Comparison of ENCODE assay signal across 29 mouse cellular contexts in the genomic region with DNA sequence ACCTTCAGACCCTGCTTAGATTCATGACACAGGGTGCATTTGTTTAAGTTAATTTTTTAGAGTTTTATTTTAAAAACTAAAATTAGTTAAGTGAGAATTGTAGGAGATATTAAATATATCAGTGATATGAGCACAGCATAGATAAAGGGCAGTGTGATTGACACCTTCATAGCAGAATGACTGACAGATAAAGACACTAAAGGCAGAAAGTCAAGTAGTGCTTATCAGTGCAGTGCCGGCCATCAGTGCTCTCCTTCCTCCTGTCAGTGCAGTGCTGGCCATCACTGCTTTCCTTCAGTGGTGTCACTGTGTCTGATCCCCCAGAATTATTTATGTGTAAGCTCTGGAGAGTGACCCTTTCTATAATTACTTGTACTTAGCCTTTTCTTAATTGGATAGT.
DNase-seq lines count a peak whose midpoint lies in the region; ATAC-seq and TF ChIP-seq lines count a peak whose summit lies in the region.
"Had no signal": no experiment of that assay in that cellular context is flagged by ENCODE, and none has a peak within 500 bp of the region (broad histone marks: within the 10 kb centered on the region; RNA-seq: fewer than 3 reads in every experiment).

No protein-coding gene starts in this region.

- H3K9me3 ChIP-seq in liver, embryonic 11.5 days (ENCODE audit: control insufficient read depth, low read length): no peaks in the 10 kb centered on the region
- no peaks in the 10 kb centered on the region for H3K9me3 ChIP-seq in G1E (replicated peaks)
- H3K9me3 ChIP-seq in liver, embryonic 16.5 days (replicated peaks; ENCODE audit: control insufficient read depth, low read length): no peaks in the 10 kb centered on the region
- H3K9me3 ChIP-seq in kidney, embryonic 16.5 days (ENCODE audit: low read length): no peaks in the 10 kb centered on the region
- H3K9me3 ChIP-seq: embryonic facial prominence, embryonic 10.5 days; embryonic facial prominence, embryonic 13.5 days; forebrain, embryonic 12.5 days; forebrain, embryonic 15.5 days; hindbrain, embryonic 10.5 days; hindbrain, embryonic 13.5 days had no signal

- no peak for DNase-seq in liver, embryonic 11.5 days (ENCODE audit: low spot score)
- DNase-seq in liver (no peak), G1E (ENCODE audit: low spot score) (no peak)
- DNase-seq in frontal cortex, postnatal 25 days (ENCODE audit: low spot score in 2 of 2): no peak
- DNase-seq in thymus, postnatal 14 days: no peak
- DNase-seq: adrenal gland, adult 2 months; adrenal gland, postnatal 14 days; B cell, adult 2 months; cerebellum, adult 11 months; cerebellum, adult 2 months; cerebellum, adult 9-11 months; cerebellum, postnatal 25 days; embryo, embryonic 11 days; gastrocnemius, postnatal 10 days; gastrocnemius, postnatal 36 days had no signal

- no peak for TF ChIP-seq CTCF in G1E (IDR thresholded peaks at IDR 0.05; ENCODE audit: low read depth, low read length)

- 6% methylated on average over 1 of the region's 1 CpGs for WGBS in liver, embryonic 11.5 days
- WGBS in liver, embryonic 16.5 days (ENCODE audit: insufficient replicate concordance): 21% methylated on average over 1 of the region's 1 CpGs
- 56% methylated on average over 1 of the region's 1 CpGs for WGBS in kidney, embryonic 16.5 days

- no peak overlapping the region for H3K9ac ChIP-seq in liver, embryonic 11.5 days (ENCODE audit: low read depth, low read length)
- H3K9ac ChIP-seq in liver, embryonic 16.5 days (ENCODE audit: low read depth, low read length): no peak overlapping the region
- no peak overlapping the region for H3K9ac ChIP-seq in kidney, embryonic 16.5 days (replicated peaks; ENCODE audit: low read length)
- H3K9ac ChIP-seq: embryonic facial prominence, embryonic 13.5 days; forebrain, embryonic 12.5 days; forebrain, embryonic 15.5 days; hindbrain, embryonic 13.5 days had no signal

- H3K36me3 ChIP-seq in liver, embryonic 11.5 days (ENCODE audit: control insufficient read depth, insufficient read depth, low read length): no peaks in the 10 kb centered on the region; the same call in 1 of the 2 replicates
- peaks cover 30% of the 10 kb centered on the region for H3K36me3 ChIP-seq in G1E (replicated peaks)
- H3K36me3 ChIP-seq in liver, embryonic 16.5 days (ENCODE audit: control insufficient read depth, insufficient read depth): no peaks in the 10 kb centered on the region
- H3K36me3 ChIP-seq in kidney, embryonic 16.5 days (ENCODE audit: insufficient read depth, low read length): 0 out of 2 replicates have a peak, but pooled peaks cover under 1% of the 10 kb centered on the region
- H3K36me3 ChIP-seq: forebrain, embryonic 15.5 days had no signal

- H3K27ac ChIP-seq in liver, embryonic 11.5 days (ENCODE audit: low read depth, low read length): no peak overlapping the region
- no peak overlapping the region for H3K27ac ChIP-seq in liver, embryonic 16.5 days (ENCODE audit: low read length)
- H3K27ac ChIP-seq in kidney, embryonic 16.5 days (ENCODE audit: low read length): no peak overlapping the region
- H3K27ac ChIP-seq: embryonic facial prominence, embryonic 10.5 days; embryonic facial prominence, embryonic 13.5 days; forebrain, embryonic 12.5 days; forebrain, embryonic 15.5 days; hindbrain, embryonic 10.5 days; hindbrain, embryonic 13.5 days had no signal

- 0 out of 2 replicates have a peak, but pooled peaks cover 3% of the 10 kb centered on the region for H3K4me1 ChIP-seq in liver, embryonic 11.5 days (replicated peaks; ENCODE audit: control insufficient read depth, insufficient read depth, low read length)
- peaks cover 2% of the 10 kb centered on the region; the same call in 1 of the 2 replicates for H3K4me1 ChIP-seq in G1E (ENCODE audit: insufficient read depth, low read depth, low read length)
- no peaks in the 10 kb centered on the region for H3K4me1 ChIP-seq in liver, embryonic 16.5 days (ENCODE audit: control insufficient read depth, low read depth, low read length)
- no peaks in the 10 kb centered on the region for H3K4me1 ChIP-seq in kidney, embryonic 16.5 days (ENCODE audit: insufficient read depth, low read length)
- H3K4me1 ChIP-seq: embryonic facial prominence, embryonic 10.5 days; embryonic facial prominence, embryonic 13.5 days; forebrain, embryonic 12.5 days; hindbrain, embryonic 10.5 days; hindbrain, embryonic 13.5 days had no signal

- no peak overlapping the region for H3K4me2 ChIP-seq in liver, embryonic 11.5 days
- no peak overlapping the region for H3K4me2 ChIP-seq in liver, embryonic 16.5 days (ENCODE audit: low read depth, low read length)
- no peak overlapping the region for H3K4me2 ChIP-seq in kidney, embryonic 16.5 days (replicated peaks; ENCODE audit: low read depth, low read length)
- H3K4me2 ChIP-seq: embryonic facial prominence, embryonic 13.5 days; forebrain, embryonic 12.5 days; forebrain, embryonic 15.5 days; heart, embryonic 11.5 days; hindbrain, embryonic 13.5 days had no signal

- no peaks in the 10 kb centered on the region for H3K27me3 ChIP-seq in liver, embryonic 11.5 days (replicated peaks; ENCODE audit: control insufficient read depth, insufficient read depth, low read length)
- no peaks in the 10 kb centered on the region for H3K27me3 ChIP-seq in G1E (ENCODE audit: insufficient read depth, low read length)
- H3K27me3 ChIP-seq in liver, embryonic 16.5 days (ENCODE audit: control insufficient read depth, insufficient read depth, low read depth, low read length): no peaks in the 10 kb centered on the region
- no peaks in the 10 kb centered on the region for H3K27me3 ChIP-seq in kidney, embryonic 16.5 days (ENCODE audit: insufficient read depth, low read length)
- H3K27me3 ChIP-seq: CH12.LX; embryonic facial prominence, embryonic 13.5 days; forebrain, embryonic 12.5 days; forebrain, embryonic 15.5 days; hindbrain, embryonic 13.5 days had no signal

- ATAC-seq in liver, embryonic 11.5 days (replicated peaks; ENCODE audit: low FRiP score): peak; percentile 74
- peak; percentile 45; the same call in 1 of the 2 replicates for ATAC-seq in G1E (ENCODE audit: extremely low read depth, insufficient number of reproducible peaks, low FRiP score, poor library complexity, severe bottlenecking)
- 0 out of 2 replicates have a peak, but pooled peaks have one; percentile 39 for ATAC-seq in common myeloid progenitor, adult 5-6 weeks (replicated peaks; ENCODE audit: low read depth, poor library complexity, severe bottlenecking)
- peak; percentile 59 for ATAC-seq in liver, embryonic 16.5 days (ENCODE audit: low read depth)
- no peak for ATAC-seq in kidney, embryonic 16.5 days (ENCODE audit: low FRiP score, low TSS enrichment)
- ATAC-seq: activated CD4-positive, CD25-positive, alpha-beta regulatory T cell, adult 4 months; forebrain, embryonic 15.5 days; hindbrain, embryonic 16.5 days had no signal

- no peak overlapping the region for H3K4me3 ChIP-seq in liver, embryonic 11.5 days (ENCODE audit: low read depth, low read length)
- H3K4me3 ChIP-seq in G1E (ENCODE audit: low read depth, low read length): no peak overlapping the region
- no peak overlapping the region for H3K4me3 ChIP-seq in liver, embryonic 16.5 days (ENCODE audit: low read depth, low read length)
- no peak overlapping the region for H3K4me3 ChIP-seq in kidney, embryonic 16.5 days (ENCODE audit: low read length)
- H3K4me3 ChIP-seq: embryonic facial prominence, embryonic 10.5 days; embryonic facial prominence, embryonic 13.5 days; erythroblast, embryonic 14.5 days; forebrain, embryonic 12.5 days; forebrain, embryonic 15.5 days; hindbrain, embryonic 10.5 days; hindbrain, embryonic 13.5 days had no signal
